Mouse (Mus musculus): Measurements from ENCODE around the gene Ift57.

DNA sequence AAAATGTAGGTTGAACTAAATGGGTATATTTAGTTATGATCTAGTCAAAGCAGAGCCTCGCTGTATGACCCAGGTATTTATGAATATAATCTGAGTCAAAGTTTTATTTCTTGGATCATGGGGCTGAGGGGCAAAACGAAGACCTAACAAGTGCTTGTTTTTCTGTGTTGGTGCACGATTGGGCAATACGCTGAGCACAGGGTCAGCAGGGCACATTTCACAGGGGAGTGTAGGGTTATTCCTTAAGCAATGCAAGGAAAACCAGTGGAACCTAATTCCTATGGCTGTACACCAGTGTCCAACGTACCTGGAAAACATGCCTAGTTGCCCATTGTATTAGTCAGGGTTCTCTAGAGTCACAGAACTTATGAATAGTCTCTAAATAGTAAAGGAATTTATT is 88.7 kb downstream of the Ift57 start:
- TF ChIP-seq CTCF (IDR thresholded peaks at IDR 0.05) (no peak), EP300 (IDR thresholded peaks at IDR 0.05) (no peak)

Data from lung, postnatal 0 days (tissue).